Mouse (Mus musculus) ES-Bruce4 (cell line): ENCODE data around the gene Ulk1.

ENCODE experiments used
- CTCF ChIP-seq: IDR thresholded peaks from one replicate; pipeline ENCODE4 v1.8.1; 2011; ENCODE audit warnings: low read depth, low read length
- EP300 ChIP-seq: IDR thresholded peaks from 2 replicates; pipeline ENCODE4 v1.6.1; 2011; ENCODE audit warnings: low read depth, low read length; ENCODE audit not compliant: insufficient read depth
- POLR2A ChIP-seq: IDR thresholded peaks from one replicate; pipeline ENCODE4 v1.8.1; 2011; ENCODE audit warnings: low read length; ENCODE audit not compliant: insufficient read depth

DNA sequence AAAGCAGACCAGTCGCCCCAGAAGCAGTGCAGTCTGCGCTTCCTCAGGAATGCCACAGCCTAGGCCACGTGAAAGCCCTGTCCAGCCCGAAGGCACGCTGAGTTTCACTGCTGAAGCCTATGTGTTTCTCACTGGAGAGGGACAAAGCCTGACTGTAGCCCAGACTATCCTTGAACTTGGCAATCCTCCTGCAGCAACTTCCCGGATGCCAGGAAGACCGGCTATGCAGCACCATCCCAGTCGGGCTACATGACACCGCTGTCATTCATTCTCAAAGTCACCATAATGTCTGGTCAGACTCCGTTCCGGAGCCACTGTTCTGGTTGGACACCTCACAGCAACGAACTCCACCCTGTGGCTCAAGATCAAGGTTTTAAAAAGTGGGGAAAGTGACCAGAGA, 31.6 kb downstream of the Ulk1 start:
- TF ChIP-seq CTCF = no peak
- no peak for TF ChIP-seq EP300
- no peak for TF ChIP-seq POLR2A
